26 mouse cellular contexts compared by ENCODE assay signal in the genomic region with DNA sequence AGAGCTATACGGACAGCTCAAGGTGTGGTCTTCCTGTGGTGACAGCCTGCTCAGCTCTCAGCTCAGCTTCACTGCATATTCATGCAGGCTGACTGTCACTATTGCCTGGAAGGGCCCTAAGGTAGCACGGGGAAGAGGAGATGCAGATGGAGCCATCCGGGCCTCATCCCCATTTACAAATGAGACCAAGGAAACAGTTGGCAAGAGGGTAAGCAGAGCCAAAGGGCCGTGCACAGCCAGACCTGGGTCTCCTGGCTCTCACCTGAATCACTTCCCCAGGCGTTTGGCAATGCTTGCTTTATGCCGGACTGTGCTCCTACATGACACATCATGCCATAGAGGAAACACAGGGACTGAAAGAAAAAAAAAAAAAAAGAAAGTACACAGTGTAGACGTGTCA. TPM values are rescaled to one million over a fixed set of nuclear protein-coding genes. Genes with fewer than 3 reads are reported as not detected.
DNase-seq lines count a peak whose midpoint lies in the region; ATAC-seq lines count a peak whose summit lies in the region.
"Had no signal": no experiment of that assay in that cellular context is flagged by ENCODE, and none has a peak within 500 bp of the region (broad histone marks: within the 10 kb centered on the region; RNA-seq: fewer than 3 reads in every experiment).

No protein-coding gene starts in this region.

- no peak overlapping the region for H3K9ac ChIP-seq in forebrain, embryonic 16.5 days (replicated peaks; ENCODE audit: low read depth, low read length)
- H3K9ac ChIP-seq: embryonic facial prominence, embryonic 12.5 days; forebrain, embryonic 12.5 days; hindbrain, embryonic 13.5 days; limb, embryonic 15.5 days; liver, embryonic 14.5 days; lung, embryonic 14.5 days; midbrain, embryonic 15.5 days; neural tube, embryonic 13.5 days had no signal

- H3K4me1 ChIP-seq in forebrain, embryonic 10.5 days = peaks cover 19% of the 10 kb centered on the region
- peaks cover 4% of the 10 kb centered on the region; the same call in 1 of the 2 replicates for H3K4me1 ChIP-seq in forebrain, embryonic 16.5 days (replicated peaks; ENCODE audit: control insufficient read depth, insufficient read depth, low read length)
- H3K4me1 ChIP-seq in limb, embryonic 10.5 days = peaks cover 35% of the 10 kb centered on the region
- H3K4me1 ChIP-seq: midbrain, embryonic 15.5 days had no signal

- 79% methylated on average over 7 of the region's 7 CpGs for WGBS in forebrain, embryonic 10.5 days
- WGBS in forebrain, embryonic 16.5 days = 72% methylated on average over 7 of the region's 7 CpGs
- 58% methylated on average over 7 of the region's 7 CpGs for WGBS in limb, embryonic 10.5 days

- H3K27me3 ChIP-seq in forebrain, embryonic 10.5 days (ENCODE audit: poor library complexity, severe bottlenecking) = no peaks in the 10 kb centered on the region
- H3K27me3 ChIP-seq in forebrain, embryonic 16.5 days (replicated peaks; ENCODE audit: control insufficient read depth, insufficient read depth, low read length) = no peaks in the 10 kb centered on the region
- no peaks in the 10 kb centered on the region for H3K27me3 ChIP-seq in limb, embryonic 10.5 days (ENCODE audit: low read depth, poor library complexity, severe bottlenecking)
- H3K27me3 ChIP-seq: embryonic facial prominence, embryonic 12.5 days; forebrain, embryonic 12.5 days; hindbrain, embryonic 13.5 days; limb, embryonic 15.5 days; midbrain, embryonic 15.5 days; neural tube, embryonic 13.5 days had no signal

- H3K27ac ChIP-seq in forebrain, embryonic 10.5 days = 0 out of 2 replicates have a peak overlapping the region, but pooled peaks have one; percentile 15
- H3K27ac ChIP-seq in forebrain, embryonic 16.5 days (ENCODE audit: low read length) = no peak overlapping the region
- H3K27ac ChIP-seq in limb, embryonic 10.5 days = peak overlapping the region; percentile 53; the same call in 1 of the 2 replicates
- H3K27ac ChIP-seq: embryonic facial prominence, embryonic 12.5 days; forebrain, embryonic 12.5 days; hindbrain, embryonic 13.5 days; limb, embryonic 15.5 days; liver, embryonic 14.5 days; midbrain, embryonic 15.5 days; neural tube, embryonic 13.5 days had no signal

- H3K4me2 ChIP-seq in forebrain, embryonic 16.5 days (ENCODE audit: low read length) = no peak overlapping the region
- H3K4me2 ChIP-seq: embryonic facial prominence, embryonic 12.5 days; forebrain, embryonic 12.5 days; hindbrain, embryonic 13.5 days; limb, embryonic 15.5 days; lung, embryonic 14.5 days; midbrain, embryonic 15.5 days; neural tube, embryonic 13.5 days had no signal

- ATAC-seq in forebrain, embryonic 16.5 days = no peak
- ATAC-seq: CD4-positive, CD25-positive, alpha-beta regulatory T cell, adult 4 months; midbrain, embryonic 15.5 days had no signal

- no peaks in the 10 kb centered on the region for H3K9me3 ChIP-seq in forebrain, embryonic 10.5 days
- no peaks in the 10 kb centered on the region for H3K9me3 ChIP-seq in forebrain, embryonic 16.5 days (ENCODE audit: control insufficient read depth, low read length)
- no peaks in the 10 kb centered on the region for H3K9me3 ChIP-seq in limb, embryonic 10.5 days (replicated peaks)
- H3K9me3 ChIP-seq: embryonic facial prominence, embryonic 12.5 days; forebrain, embryonic 12.5 days; hindbrain, embryonic 13.5 days; limb, embryonic 15.5 days; midbrain, embryonic 15.5 days; neural tube, embryonic 13.5 days had no signal

- DNase-seq in forebrain, embryonic 10.5 days (ENCODE audit: extremely low spot score, low spot score) = no peak
- peak; percentile 49 for DNase-seq in brain, adult 2 months (ENCODE audit: low read depth, low spot score)
- peak; percentile 80 for DNase-seq in cerebellum, adult 9-10 months
- DNase-seq in limb, embryonic 10.5 days (ENCODE audit: low spot score) = no peak
- no peak for DNase-seq in embryo, embryonic 11 days
- no peak for DNase-seq in spleen, adult 12 weeks (ENCODE audit: low spot score)
- DNase-seq: adrenal gland, postnatal 25 days; kidney, adult 18-20 months; kidney, postnatal 36 days; layer of hippocampus, adult 9-11 months; lung, embryonic 14.5 days; lung, postnatal 4 days; retina, postnatal 1 day; right cerebral cortex, postnatal 25 days; thymus, adult 2 months; thymus, postnatal 4 days had no signal

- H3K4me3 ChIP-seq in forebrain, embryonic 10.5 days = no peak overlapping the region
- H3K4me3 ChIP-seq in forebrain, embryonic 16.5 days (replicated peaks; ENCODE audit: low read length) = no peak overlapping the region
- H3K4me3 ChIP-seq in limb, embryonic 10.5 days = no peak overlapping the region
- H3K4me3 ChIP-seq: embryonic facial prominence, embryonic 12.5 days; forebrain, embryonic 12.5 days; hindbrain, embryonic 13.5 days; limb, embryonic 15.5 days; midbrain, embryonic 15.5 days; myocyte; neural tube, embryonic 13.5 days had no signal

- no peaks in the 10 kb centered on the region for H3K36me3 ChIP-seq in forebrain, embryonic 10.5 days (replicated peaks)
- no peaks in the 10 kb centered on the region for H3K36me3 ChIP-seq in forebrain, embryonic 16.5 days (ENCODE audit: control insufficient read depth, insufficient read depth)
- no peaks in the 10 kb centered on the region for H3K36me3 ChIP-seq in limb, embryonic 10.5 days
- H3K36me3 ChIP-seq: embryonic facial prominence, embryonic 12.5 days; forebrain, embryonic 12.5 days; hindbrain, embryonic 13.5 days; limb, embryonic 15.5 days; midbrain, embryonic 15.5 days; neural tube, embryonic 13.5 days had no signal

RNA-seq across cellular contexts. Expression of gene Car12, which starts 13.8 kb away (rescaled TPM):
- 6.8 and 7.4 TPM in 2 replicates for polyA plus RNA-seq in forebrain, embryonic 10.5 days (2016; fragmentation: Nextera tagmentation; extraction: Ambion mirVana)
- polyA plus RNA-seq in forebrain, embryonic 16.5 days (2015; fragmentation: Nextera tagmentation; extraction: Ambion mirVana) = 3.3 and 4.4 TPM in 2 replicates
- 4.3 and 5.2 TPM in 2 replicates for polyA plus RNA-seq in limb, embryonic 10.5 days (2016; fragmentation: Nextera tagmentation; extraction: Ambion mirVana)

Comparison
In these comparisons a context has a peak if more than half of its experiments do, and no peak if none do; other contexts are left out.
1. DNase-seq: peak in brain, adult 2 months (single experiment) and cerebellum, adult 9-10 months (single experiment); none in forebrain, embryonic 10.5 days (single experiment), limb, embryonic 10.5 days (single experiment), embryo, embryonic 11 days (single experiment) and spleen, adult 12 weeks (single experiment).